Mouse (Mus musculus) liver (tissue): ENCODE results near the gene Sycp2.
"Not testable (repeated sequence)": the region's sequence is repeated elsewhere in the genome, so short reads cannot be mapped to it uniquely, and the experiment has no call there.

Experiments used
- DNase-seq: peaks from one replicate; pipeline ENCODE4 v3.0.0-alpha.2; 2020; ENCODE audit warnings: mixed read lengths

Sycp2 gene

DNA sequence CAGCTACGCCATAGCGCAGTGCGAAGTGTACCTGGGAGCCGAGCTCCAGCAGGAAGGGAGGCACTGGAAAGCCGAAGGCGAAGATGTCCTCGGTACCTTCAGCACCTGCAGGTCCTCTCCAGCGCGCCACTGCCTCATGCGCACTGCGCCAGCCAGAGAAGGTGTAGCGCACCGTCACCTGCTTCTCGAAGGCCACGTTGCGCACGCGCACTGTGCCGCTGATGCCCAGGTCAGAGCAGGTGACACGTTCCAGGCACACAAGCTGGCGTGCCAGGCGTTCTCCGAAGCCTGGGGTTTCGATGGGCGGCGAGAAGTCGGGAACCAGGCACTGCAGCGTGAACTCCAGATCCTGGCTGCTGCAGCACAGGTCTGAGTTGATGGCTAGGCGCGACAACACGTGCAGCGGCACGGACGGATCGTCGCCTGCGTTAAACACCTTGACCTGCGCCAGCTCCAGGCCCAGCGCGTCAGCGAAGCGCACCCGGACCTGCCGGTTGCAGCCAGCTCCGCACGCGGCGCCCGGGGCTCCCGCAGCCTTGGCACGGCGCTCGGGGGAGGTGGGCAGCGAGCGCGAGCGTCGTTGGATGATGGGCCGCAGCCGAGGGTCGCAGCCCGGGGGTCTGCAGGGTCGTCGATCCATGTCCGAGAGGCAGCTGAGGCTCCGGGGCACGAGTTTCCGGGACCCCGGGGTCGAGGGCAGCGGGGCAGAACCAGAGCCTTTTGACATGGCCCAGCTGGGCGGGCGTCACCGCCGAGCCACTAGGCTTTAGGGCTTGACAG is 6.2 kb upstream of the Sycp2 start:
- DNase-seq, result no peak

DNA sequence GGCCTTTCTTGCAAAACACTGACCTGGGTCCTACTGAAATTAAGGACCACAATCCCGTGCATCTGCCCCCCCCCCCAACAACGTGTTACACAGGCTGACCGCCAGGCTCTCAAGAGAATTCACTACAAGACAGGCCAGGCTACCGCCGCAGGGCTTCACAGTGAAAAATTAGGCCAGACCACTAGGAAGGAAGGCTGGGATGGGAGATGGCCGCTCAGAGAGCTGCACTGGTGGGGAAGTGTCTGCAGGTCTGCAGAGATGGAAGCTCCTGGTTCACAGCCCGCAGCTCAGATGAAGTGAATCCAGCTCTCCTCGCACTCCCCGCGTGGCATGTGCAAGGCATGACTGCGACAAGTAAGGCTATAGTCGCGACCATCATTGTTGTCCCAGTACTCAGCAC is 5.6 kb upstream of the Sycp2 start:
- DNase-seq, result no peak

DNA sequence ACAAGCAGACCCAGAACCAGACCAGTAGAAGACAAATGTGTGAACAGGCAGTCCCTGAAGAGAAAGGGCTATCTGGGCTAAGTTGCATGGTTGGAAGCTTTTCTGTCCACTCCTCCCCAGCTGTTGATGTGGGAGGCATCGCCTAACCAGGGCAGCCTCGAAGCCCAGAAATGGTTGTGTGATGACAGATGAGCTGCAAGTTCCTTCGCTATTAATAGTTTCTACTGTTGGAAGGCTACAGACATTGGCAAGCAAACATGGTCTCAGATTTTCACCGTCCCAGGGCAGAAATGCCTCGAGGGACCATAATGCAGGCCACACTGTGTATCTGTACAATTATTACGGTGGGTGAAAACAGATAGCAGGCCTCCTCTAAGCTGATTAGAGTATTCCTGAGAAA is 5.1 kb upstream of the Sycp2 start:
- no peak for DNase-seq

DNA sequence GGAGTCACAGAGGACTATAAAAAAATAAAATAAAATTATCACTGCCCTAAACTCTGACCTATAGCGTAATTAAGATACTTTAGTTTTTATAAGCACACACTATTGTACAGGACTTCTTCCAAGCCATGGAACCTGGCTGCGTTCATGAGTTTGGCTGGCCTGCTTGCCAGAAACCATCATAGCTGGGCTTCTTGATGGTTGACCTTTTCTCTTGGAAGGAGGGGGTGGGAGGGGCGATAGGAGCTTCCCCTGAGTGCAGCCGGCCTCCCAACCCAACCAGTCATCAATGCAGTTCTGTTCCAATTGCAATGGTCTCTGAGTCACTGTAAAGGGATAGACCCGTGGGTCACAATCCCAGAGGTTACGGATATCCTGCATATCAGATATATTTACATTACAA is 2.8 kb upstream of the Sycp2 start:
- no peak for DNase-seq

DNA sequence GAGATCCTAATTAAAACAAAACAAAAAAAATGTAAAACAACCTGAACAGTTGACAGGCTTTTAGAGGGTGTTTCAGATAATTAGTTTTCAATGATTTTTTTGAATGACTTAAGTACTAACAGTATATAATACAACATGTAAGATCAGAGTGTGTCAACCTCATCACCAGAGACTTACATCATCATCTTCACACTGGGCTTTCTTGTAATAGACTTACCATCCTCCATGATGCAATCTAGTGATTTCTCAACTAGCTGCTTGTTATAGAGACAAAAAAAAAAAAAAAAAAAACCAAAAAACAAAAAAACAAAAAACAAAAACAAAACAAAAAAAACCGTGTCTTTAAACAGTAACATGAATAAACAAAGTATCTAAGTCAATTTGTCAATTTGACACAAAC is 1.5 kb upstream of the Sycp2 start:
- no peak for DNase-seq

DNA sequence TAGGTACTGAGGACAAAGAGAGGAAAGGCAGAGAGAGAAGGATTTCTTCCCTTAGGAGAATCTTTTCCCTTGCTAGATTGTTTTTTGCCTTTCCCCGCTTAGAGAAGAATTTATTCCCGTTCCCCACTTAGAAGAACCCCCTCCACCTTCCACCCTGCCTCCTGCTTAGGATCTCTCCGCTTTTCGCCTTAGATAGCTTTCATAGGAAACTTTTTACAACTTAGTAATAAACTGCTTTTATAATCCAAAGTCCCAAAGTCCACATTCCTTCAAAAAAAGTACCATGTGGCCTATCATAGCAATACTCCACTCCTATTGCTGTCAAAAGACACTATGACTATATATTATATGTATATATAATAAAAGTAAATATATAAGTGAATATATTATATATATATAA is 64.9 kb downstream of the Sycp2 start:
- DNase-seq, result no peak

DNA sequence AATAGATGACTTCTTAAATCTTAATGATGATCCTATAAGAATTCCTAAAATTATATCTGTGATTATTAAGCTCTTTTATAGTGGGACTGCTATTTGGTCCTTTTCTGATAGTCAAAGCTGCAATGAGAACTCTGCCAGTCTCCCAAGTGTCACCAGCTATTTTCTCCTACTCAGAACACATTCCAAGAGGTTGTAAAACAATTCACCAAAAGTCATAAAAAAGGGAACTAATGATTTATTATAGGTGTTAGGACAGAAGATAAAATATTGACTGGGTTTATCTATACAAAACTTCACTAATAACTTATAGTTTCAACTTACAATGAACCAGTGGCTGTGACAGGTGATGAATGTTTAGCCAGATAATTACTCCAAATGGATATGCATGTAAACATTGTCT is 65.4 kb downstream of the Sycp2 start:
- not testable (repeated sequence) for DNase-seq

DNA sequence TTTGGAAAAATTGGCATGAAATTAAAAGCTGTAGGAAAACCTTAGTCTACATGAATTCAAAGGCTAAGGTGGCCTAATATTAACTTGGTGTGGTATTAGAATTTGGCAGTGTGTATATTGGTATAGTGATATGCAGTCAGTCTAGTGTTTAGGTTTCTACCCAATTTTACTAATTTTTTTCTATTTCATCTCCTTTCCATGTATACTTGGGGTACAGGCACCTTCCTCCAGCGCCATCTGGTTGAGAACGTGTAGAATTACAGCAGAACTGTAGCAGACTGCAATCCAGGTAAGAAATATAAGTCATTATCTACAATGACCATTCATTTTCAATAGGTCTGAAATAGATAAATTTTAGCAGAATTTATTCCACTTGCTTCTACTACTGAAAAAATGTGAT is 68.4 kb downstream of the Sycp2 start:
- DNase-seq, result no peak

DNA sequence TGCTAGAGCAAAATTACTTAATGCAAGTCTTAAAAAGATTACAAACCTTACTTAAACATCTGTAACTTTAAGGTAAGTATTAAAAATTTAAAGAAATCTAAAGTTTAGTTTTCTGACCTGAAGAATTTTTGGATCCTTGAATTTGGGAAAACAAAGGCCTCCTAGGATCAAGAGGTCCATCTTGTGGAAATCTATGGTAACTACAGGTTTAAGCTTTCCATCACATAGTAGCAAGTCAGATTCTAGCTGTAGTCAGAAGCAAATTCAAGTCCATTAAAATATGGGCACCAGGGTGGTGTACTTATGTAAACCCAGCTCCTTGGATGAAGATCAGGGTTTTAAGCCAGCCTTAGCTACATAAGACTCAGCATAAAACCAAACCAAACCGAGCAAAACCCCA is 69.6 kb downstream of the Sycp2 start:
- DNase-seq, result no peak

DNA sequence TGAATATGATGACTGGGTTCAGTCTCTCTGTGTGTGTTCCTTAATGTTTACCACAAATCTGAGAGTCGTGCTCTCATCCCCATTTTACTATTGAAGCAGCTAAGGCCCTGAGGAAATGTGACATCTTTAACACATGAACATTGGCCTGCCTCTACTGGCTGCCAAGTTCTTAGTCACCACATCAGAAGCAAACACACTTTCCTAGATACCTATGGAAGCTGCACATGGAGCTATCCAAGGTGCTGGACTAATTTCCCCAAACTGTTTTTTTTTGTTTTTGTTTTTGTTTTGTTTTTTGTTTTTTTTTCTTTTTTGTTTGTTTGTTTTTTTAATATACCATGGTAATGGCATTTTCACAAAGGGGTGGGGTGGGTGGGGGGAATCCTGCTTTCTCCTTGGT is 77.5 kb downstream of the Sycp2 start:
- DNase-seq, result no peak

DNA sequence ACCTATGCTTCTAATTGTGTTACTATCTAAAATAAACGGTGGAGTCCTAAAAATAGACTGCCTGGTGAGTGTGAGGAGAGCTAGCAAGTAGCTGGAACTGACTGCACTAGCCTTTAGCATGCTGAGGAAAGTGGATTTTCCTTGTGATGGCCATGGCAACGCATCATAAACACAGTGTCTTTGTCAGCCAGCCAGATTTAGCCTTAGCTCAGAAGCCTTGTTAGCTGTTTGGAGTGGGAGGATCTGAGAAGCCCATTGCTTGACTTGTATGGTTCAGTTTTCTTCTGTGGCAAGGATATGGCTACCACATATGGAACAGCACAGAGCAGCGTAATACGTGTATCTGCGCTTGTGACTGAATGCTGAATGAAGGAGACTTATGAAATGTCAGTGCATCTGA is 77.9 kb downstream of the Sycp2 start:
- no peak for DNase-seq

DNA sequence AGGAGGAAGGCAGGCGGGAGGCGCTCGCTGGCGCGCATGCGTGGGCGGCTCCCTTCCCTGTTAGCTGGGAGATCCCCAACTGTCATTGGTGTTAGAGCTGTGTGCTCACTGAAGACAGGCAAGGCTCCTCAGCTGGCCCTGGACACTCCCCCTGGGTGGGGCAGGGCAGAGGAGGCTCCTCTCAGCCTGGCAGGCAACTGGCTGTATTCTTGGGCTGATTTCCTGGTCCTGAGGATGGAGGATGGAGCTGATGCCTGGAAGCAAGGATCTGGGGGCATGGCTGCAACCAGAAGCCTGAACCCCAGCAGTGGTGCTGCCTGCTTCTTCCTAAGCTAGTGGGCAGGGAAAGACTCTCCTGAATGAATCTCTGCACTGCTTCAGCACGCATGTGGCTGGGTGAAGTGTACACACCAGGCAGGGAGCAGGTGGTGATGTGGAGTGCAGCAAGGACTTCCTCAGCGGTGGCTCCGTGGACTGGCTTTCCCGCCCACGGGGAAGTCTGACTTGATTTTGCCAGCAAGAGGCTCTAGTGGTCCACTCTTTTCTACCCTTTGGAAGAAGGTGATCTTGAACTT is 79.9 kb downstream of the Sycp2 start:
- DNase-seq, result peak; percentile 48

DNA sequence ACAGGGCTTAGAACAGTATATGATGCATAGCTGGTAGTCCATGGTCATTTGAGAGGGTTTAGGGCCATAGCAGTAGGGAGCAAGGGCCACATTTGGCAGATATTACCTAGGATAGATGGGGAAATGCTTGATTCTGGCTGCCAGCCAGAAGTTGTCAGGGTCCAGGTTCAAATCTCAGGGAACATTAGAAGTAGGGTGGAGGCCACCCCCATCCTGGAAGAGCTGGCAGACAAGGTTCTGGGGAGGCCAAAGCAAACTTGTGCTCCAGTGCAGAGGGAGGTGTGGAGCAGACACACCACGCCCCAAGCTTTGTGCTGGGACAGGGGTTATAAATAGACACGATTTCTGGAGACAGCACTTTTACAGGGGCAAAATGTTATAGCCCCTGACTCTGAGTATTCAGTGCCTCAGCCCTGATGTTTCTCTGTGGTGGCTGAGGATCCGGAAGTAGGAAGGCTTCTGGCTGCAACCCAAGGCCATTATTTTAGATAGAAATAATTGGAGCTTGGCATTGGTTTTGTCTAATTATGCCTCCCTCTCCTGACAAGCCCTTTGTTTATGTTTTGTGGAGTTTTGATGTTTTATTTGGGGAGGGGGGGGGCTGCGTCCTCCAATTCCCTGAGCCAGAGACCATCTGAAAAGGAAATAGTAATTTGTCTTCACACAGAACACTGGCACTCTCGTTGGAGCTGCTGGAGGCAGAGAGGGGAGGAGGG is 80.6 kb downstream of the Sycp2 start:
- DNase-seq, result no peak

DNA sequence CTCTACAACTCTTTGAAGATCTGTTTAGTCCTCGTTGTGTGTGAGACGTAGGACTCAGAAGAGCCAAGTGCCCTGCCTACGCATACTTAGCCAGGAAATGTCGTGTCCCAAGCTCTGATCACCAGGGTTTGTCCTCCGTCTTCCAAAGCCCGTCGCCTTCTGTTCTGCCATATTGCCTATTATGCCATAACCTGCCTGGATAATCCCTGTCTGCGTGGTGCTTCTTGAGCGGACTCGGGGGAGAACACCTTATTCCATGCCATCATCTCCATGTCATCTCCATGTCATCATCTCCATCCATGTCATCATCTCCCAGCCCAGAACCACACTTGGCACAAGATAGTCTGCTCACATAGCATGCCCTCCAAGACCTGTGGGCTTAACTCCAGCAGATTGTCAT is 81.4 kb downstream of the Sycp2 start:
- no peak for DNase-seq

DNA sequence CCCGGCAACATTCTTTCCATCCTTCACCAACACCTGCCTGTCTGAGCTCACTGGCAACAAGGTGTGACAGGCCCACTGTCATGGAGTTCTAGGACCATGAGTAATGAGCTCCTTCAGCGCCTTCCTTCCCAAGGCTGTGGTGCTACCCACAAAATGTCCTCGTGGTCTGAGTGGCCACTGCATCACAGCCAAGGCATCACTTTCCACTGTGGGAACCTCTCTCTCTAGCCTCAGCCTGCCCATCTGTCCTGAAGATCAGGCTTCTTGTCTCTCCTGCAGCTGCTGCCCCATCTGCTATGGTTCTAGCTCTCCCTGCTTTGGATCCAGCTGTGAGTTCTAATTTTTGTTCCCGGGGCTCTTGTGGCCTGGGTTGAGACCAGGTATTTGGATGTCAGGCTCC is 82.7 kb downstream of the Sycp2 start:
- no peak for DNase-seq

DNA sequence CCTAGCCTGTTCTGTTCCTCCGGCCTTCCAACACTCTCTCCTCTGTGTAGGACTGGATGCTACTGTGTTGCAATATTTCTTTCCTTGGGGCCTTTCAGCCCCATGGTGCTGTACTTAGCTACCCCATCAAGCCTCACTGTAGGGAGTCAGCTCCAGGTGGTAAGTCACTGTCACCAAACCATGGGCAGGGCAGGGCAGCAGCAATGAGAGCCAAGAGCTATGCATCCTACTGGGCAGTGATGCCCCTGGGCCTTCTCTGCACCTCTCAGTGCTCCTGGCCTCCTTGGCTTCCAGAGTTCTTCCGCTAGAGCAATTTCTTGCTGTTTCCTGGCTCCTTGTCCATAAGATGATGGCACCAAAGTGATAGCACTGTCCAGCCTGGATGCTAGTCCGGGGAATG is 83.1 kb downstream of the Sycp2 start:
- DNase-seq, result no peak

DNA sequence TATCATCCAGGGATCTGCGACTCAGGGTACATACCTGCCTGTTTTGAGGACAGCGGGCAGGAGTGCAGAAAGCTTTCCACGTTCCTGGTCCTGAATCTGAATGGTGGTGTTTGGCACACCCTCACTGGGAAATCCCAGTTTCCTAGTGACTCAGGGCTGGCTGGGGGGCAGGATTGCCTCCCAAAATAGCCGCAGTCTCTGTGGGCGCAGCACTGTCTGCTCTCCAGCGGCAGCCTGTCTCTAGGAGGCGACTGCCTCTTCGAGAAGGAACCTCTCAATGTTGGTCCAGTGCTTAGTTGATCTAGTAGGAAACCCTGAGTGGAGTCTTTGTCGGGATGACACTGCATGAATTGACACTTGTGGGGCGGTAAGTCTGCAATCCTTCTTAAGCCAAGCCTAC is 86.2 kb downstream of the Sycp2 start:
- no peak for DNase-seq

DNA sequence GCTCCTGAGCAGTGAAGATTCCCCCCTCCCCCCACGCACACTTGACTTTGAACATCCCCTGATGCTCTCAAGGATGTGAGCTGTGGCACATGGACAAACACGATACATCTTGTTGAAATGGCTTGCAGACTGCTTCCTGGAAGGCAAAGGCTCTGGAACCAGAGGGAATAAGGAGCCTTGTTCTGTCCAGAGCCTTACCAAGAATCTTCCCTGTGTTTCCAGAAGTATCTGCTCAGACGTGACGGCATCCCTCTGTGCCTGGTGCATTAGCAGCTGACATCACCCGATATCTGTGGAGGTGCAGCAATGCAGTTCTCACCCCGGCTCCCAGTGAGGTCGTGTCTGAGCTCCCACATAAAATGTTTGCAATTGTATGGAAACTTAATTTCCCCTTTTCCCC is 87.7 kb downstream of the Sycp2 start:
- no peak for DNase-seq

DNA sequence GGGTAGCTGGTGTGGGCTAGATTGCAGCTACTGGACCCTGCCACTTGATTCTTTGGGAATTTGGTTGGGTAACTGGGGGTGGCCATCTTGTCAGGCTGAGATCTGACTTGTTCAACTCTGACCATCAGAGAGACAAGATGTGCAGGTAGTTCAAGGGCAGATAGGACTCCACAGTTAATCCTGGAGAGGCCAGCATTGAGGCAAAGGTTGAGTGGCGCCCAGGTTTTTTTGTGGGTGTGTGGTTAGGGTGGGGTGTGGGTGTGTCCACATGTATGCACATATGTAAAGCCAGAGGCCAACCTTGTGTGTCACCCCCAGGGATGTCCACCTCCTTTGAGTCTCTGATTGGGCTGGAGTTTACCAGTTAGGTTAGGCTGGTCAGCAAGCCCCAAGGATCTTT is 91.2 kb downstream of the Sycp2 start:
- DNase-seq, result no peak

DNA sequence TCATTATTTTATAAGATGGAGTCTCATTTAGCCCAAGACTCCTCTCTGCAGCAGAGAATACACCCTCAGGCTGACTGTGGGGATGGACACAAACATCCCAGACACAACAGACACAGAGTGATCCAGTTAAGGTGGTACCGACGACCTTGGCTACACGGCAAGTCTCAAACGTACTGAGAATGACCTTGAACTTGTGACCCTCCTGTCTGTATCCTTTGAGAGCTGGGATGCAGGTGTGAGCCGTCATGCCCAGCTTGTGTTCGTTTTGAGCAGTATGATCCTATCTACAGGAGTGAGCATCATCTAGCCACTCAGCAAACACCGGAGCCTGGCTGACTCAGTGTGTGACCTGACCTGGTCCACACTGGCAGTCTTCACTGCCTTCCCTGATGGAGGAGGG is 93.9 kb downstream of the Sycp2 start:
- DNase-seq, result no peak

DNA sequence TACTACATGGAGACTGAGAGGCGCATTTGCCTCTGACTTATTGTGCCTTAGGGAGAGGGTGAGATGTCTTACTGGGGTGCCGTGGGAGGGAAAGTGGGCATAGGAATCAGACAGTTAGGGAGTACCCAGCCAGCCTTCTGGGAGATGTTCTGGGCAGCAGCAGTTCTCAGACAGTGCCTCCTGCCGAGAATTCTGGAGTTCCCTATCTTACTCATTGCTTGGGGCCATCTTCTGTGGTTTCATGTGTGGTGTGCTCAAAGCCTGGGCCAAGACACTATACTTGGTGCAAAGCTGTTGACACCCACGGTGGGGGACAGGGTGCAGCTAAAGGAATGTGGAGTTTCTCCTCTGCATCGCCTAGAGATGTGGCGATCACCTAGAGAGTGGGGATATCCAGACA is 102.8 kb downstream of the Sycp2 start:
- no peak for DNase-seq

DNA sequence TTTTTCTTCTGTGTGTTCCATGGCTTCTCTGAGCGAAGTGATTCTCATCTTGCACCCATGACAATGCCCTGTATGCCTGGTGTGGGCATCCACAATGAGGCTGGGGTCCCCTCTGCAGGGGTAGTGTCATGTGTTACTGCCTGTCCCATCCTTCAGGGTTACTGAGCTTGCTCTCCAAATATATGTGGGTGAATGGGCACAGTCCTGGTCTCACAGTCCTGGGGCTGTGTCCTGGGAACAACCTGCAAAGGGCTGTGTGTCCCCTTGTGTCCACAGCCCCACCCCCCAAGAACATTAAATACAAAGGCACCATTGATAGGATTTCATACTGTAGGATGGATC is 103.3 kb downstream of the Sycp2 start:
- DNase-seq, result no peak

DNA sequence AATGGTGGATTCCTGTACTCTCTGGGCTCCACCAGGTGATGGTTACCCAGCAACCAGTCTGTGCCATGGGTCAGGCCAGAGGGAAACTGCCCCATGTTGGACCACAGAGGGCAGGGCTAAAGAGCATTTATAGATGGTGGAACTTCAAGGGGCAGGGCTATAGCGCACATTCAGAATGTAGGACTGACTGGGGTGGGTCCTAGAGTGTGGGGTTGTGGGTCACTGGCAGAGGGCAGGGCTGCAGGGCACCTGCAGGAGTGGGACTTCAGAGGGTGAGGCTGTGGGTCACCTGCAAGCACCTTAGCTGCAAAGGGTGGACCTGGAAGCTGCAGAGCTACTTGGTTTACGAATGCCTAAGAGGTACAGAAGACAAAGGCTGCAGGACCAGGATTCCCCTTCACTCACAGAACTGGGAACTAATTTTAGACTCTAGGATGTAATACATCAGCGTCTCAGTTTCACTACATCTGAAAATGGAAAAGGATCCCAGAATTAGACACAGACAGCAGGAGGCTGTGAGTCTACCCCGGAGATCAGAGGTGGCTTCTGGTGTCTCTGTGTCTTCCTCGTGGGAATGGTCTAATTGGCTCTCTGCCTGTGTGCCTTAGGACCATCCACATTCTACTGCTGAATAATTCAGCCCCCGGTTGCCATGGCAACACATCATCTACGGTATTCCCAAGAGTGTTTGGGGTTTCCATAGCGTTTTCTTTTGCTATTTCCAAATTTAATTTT is 103.9 kb downstream of the Sycp2 start:
- DNase-seq, result no peak
